Mouse (Mus musculus) yolk sac, embryonic 10.5 days (tissue): ENCODE measurements around the gene Atp2b2.

Experiments used
- DNase-seq: peaks from one replicate; pipeline ENCODE4 v3.0.0-alpha.2; 2017; ENCODE audit warnings: low spot score

The Atp2b2 gene

GRCm38 (mm10) chr6:114042332-114042731, at the start of gene Atp2b2:
Gene Atp2b2, minus strand, starts transcription at chr6:114042613.
- DNase-seq = no peak

GRCm38 (mm10) chr6:114089626-114090025, 47.2 kb upstream of the Atp2b2 start:
- peak; percentile 4 for DNase-seq

- peak; percentile 33 for DNase-seq
These were observed 44.7 kb upstream of the Atp2b2 start for GRCm38 (mm10) chr6:114087106-114087505.

- DNase-seq = no peak
These were observed 36.1 kb upstream of the Atp2b2 start for GRCm38 (mm10) chr6:114078556-114078955.

- no peak for DNase-seq
These were observed 34.1 kb upstream of the Atp2b2 start for GRCm38 (mm10) chr6:114076560-114076959.

GRCm38 (mm10) chr6:114076061-114076460, 33.6 kb upstream of the Atp2b2 start:
- DNase-seq = no peak

- DNase-seq = no peak
These were observed 32.5 kb upstream of the Atp2b2 start for GRCm38 (mm10) chr6:114074929-114075328.

- no peak for DNase-seq
These were observed 31.8 kb upstream of the Atp2b2 start for GRCm38 (mm10) chr6:114074256-114074655.

GRCm38 (mm10) chr6:114071564-114071963, 29.2 kb upstream of the Atp2b2 start:
- DNase-seq = no peak

GRCm38 (mm10) chr6:114063100-114063499, 20.7 kb upstream of the Atp2b2 start:
- DNase-seq = no peak

GRCm38 (mm10) chr6:114062688-114063087, 20.3 kb upstream of the Atp2b2 start:
- DNase-seq = no peak

- no peak for DNase-seq
These were observed 16.8 kb upstream of the Atp2b2 start for GRCm38 (mm10) chr6:114059206-114059605.

GRCm38 (mm10) chr6:114058030-114058808, 15.8 kb upstream of the Atp2b2 start:
- DNase-seq = no peak

- no peak for DNase-seq
These were observed 12.9 kb upstream of the Atp2b2 start for GRCm38 (mm10) chr6:114055311-114055710.

- no peak for DNase-seq
These were observed 2.5 kb upstream of the Atp2b2 start for GRCm38 (mm10) chr6:114044962-114045361.

GRCm38 (mm10) chr6:114042836-114043235, 423 bp upstream of the Atp2b2 start:
- no peak for DNase-seq

- no peak for DNase-seq
These were observed 515 bp downstream of the Atp2b2 start for GRCm38 (mm10) chr6:114041911-114042284.

GRCm38 (mm10) chr6:114041097-114041910, 1.1 kb downstream of the Atp2b2 start:
- no peak for DNase-seq

GRCm38 (mm10) chr6:114035704-114036103, 6.7 kb downstream of the Atp2b2 start:
- no peak for DNase-seq

GRCm38 (mm10) chr6:114032822-114033221, 9.6 kb downstream of the Atp2b2 start:
- DNase-seq = no peak

- no peak for DNase-seq
These were observed 18.6 kb downstream of the Atp2b2 start for GRCm38 (mm10) chr6:114023794-114024193.

GRCm38 (mm10) chr6:114022104-114022503, 20.3 kb downstream of the Atp2b2 start:
- DNase-seq = no peak

- no peak for DNase-seq
These were observed 28.6 kb downstream of the Atp2b2 start for GRCm38 (mm10) chr6:114013801-114014200.
